In genomic region chr1:66992764-66993163, GRCm38 (mm10) we compare ENCODE assay signal across 8 mouse cellular contexts. TPM values are rescaled to one million over a fixed set of nuclear protein-coding genes. Genes with fewer than 3 reads are reported as not detected.
DNase-seq lines count a peak whose midpoint lies in the region; ATAC-seq and TF ChIP-seq lines count a peak whose summit lies in the region.
"Had no signal": no experiment of that assay in that cellular context is flagged by ENCODE, and none has a peak within 500 bp of the region (broad histone marks: within the 10 kb centered on the region; RNA-seq: fewer than 3 reads in every experiment).

No protein-coding gene starts in this region.

- no peaks in the 10 kb centered on the region for H3K36me3 ChIP-seq in kidney, postnatal 0 days (ENCODE audit: insufficient read depth, low read length)
- no peaks in the 10 kb centered on the region for H3K36me3 ChIP-seq in kidney, embryonic 15.5 days
- H3K36me3 ChIP-seq in ES-Bruce4 (ENCODE audit: control insufficient read depth, insufficient read depth, low read length, poor library complexity, severe bottlenecking): no peaks in the 10 kb centered on the region
- H3K36me3 ChIP-seq: lung, embryonic 15.5 days had no signal

- no peak overlapping the region for H3K27ac ChIP-seq in kidney, postnatal 0 days
- no peak overlapping the region for H3K27ac ChIP-seq in kidney, embryonic 15.5 days
- H3K27ac ChIP-seq in ES-Bruce4 (ENCODE audit: insufficient read depth, low read length): no peak overlapping the region
- H3K27ac ChIP-seq: lung, embryonic 15.5 days had no signal

- peak; percentile 72 for DNase-seq in kidney, postnatal 0 days (ENCODE audit: low spot score)
- peak; percentile 47 for DNase-seq in R1 (ENCODE audit: low read depth, low spot score)
- peak; percentile 71 for DNase-seq in layer of hippocampus, adult 9-10 months (ENCODE audit: low spot score)
- no peak for DNase-seq in thymus, postnatal 10 days (ENCODE audit: low spot score in 2 of 2)
- DNase-seq in spleen, postnatal 4 days (ENCODE audit: low spot score in 2 of 2): no peak

- H3K27me3 ChIP-seq in kidney, postnatal 0 days (ENCODE audit: insufficient read depth, low read length): no peaks in the 10 kb centered on the region
- no peaks in the 10 kb centered on the region for H3K27me3 ChIP-seq in kidney, embryonic 15.5 days
- no peaks in the 10 kb centered on the region for H3K27me3 ChIP-seq in ES-Bruce4 (ENCODE audit: control insufficient read depth, insufficient read depth, low read length, poor library complexity, severe bottlenecking)
- H3K27me3 ChIP-seq: lung, embryonic 15.5 days had no signal

- TF ChIP-seq EP300 in ES-Bruce4 (IDR thresholded peaks at IDR 0.05; ENCODE audit: insufficient read depth, low read depth, low read length): no peak

- no peak; the same call in 1 of the 2 replicates for ATAC-seq in kidney, postnatal 0 days (replicated peaks; ENCODE audit: low FRiP score, low read depth)
- ATAC-seq in kidney, embryonic 15.5 days (replicated peaks; ENCODE audit: low FRiP score): no peak

- no peaks in the 10 kb centered on the region for H3K9me3 ChIP-seq in kidney, postnatal 0 days (replicated peaks; ENCODE audit: low read length)
- H3K9me3 ChIP-seq in kidney, embryonic 15.5 days (replicated peaks): no peaks in the 10 kb centered on the region
- no peaks in the 10 kb centered on the region for H3K9me3 ChIP-seq in ES-Bruce4 (replicated peaks; ENCODE audit: control insufficient read depth, insufficient read depth, low read length, poor library complexity, severe bottlenecking)
- H3K9me3 ChIP-seq: lung, embryonic 15.5 days had no signal

- H3K4me2 ChIP-seq in kidney, postnatal 0 days (ENCODE audit: low read length): no peak overlapping the region
- no peak overlapping the region for H3K4me2 ChIP-seq in kidney, embryonic 15.5 days
- H3K4me2 ChIP-seq: lung, embryonic 15.5 days had no signal

- H3K4me3 ChIP-seq in kidney, postnatal 0 days (replicated peaks; ENCODE audit: low read depth, low read length): no peak overlapping the region
- no peak overlapping the region for H3K4me3 ChIP-seq in kidney, embryonic 15.5 days (replicated peaks)
- no peak overlapping the region for H3K4me3 ChIP-seq in ES-Bruce4 (ENCODE audit: low read depth, low read length)
- H3K4me3 ChIP-seq: lung, embryonic 15.5 days had no signal

- no peak overlapping the region for H3K9ac ChIP-seq in kidney, postnatal 0 days (ENCODE audit: low read depth, low read length)
- no peak overlapping the region for H3K9ac ChIP-seq in kidney, embryonic 15.5 days
- H3K9ac ChIP-seq in ES-Bruce4 (ENCODE audit: low read depth, poor library complexity, severe bottlenecking): no peak overlapping the region
- H3K9ac ChIP-seq: lung, embryonic 15.5 days had no signal

- no peak for TF ChIP-seq POLR2A in ES-Bruce4 (IDR thresholded peaks at IDR 0.05; ENCODE audit: insufficient read depth, low read length)

- H3K4me1 ChIP-seq in kidney, postnatal 0 days (replicated peaks; ENCODE audit: insufficient read depth, low read length): no peaks in the 10 kb centered on the region
- H3K4me1 ChIP-seq in kidney, embryonic 15.5 days: no peaks in the 10 kb centered on the region
- no peaks in the 10 kb centered on the region for H3K4me1 ChIP-seq in ES-Bruce4 (ENCODE audit: control insufficient read depth, insufficient read depth, low read length)

- TF ChIP-seq CTCF in kidney, postnatal 0 days (IDR thresholded peaks at IDR 0.05; ENCODE audit: low read depth): peak; percentile 76
- TF ChIP-seq CTCF in ES-Bruce4 (IDR thresholded peaks at IDR 0.05; ENCODE audit: low read depth, low read length): peak; percentile 4

RNA-seq across cellular contexts. Expression of gene Lancl1, which starts 45.9 kb away (rescaled TPM):
- 79.0 and 92.1 TPM in 2 replicates for polyA plus RNA-seq in kidney, postnatal 0 days (2015; fragmentation: Nextera tagmentation; extraction: Ambion mirVana)
- polyA plus RNA-seq in kidney, embryonic 15.5 days (2015; fragmentation: Nextera tagmentation; extraction: Ambion mirVana): 79.9 and 82.5 TPM in 2 replicates
- polyA plus RNA-seq in ES-Bruce4 (2011; ENCODE audit: insufficient read depth, insufficient read length, low read depth, missing spikeins): 50.4 and 52.2 TPM in 2 replicates

RNA-seq across cellular contexts. Expression of gene Myl1, which starts 47.6 kb away (rescaled TPM):
- 0.93 and 1.0 TPM in 2 replicates for polyA plus RNA-seq in kidney, postnatal 0 days (2015; fragmentation: Nextera tagmentation; extraction: Ambion mirVana)
- 51.7 and 109 TPM in 2 replicates for polyA plus RNA-seq in kidney, embryonic 15.5 days (2015; fragmentation: Nextera tagmentation; extraction: Ambion mirVana)
- polyA plus RNA-seq in ES-Bruce4 (2011; ENCODE audit: insufficient read depth, insufficient read length, low read depth, missing spikeins): not detected in 2 replicates

Comparison
In these comparisons a context has a peak if more than half of its experiments do, and no peak if none do; other contexts are left out.
1. RNA of gene Myl1, which starts 47.6 kb away (polyA plus RNA-seq): 51.7 to 109 TPM in kidney, embryonic 15.5 days; 0.93 to 1.0 TPM in kidney, postnatal 0 days and not detected in ES-Bruce4; every median in the first group is over 10 times any median in the second.
2. DNase-seq: peak in kidney, postnatal 0 days (single experiment), R1 (single experiment) and layer of hippocampus, adult 9-10 months (single experiment); none in thymus, postnatal 10 days (0 of 2) and spleen, postnatal 4 days (0 of 2).